Mouse (Mus musculus) CD4-positive naive resting alpha-beta T cell, adult 57 days (primary cell): ENCODE data around the gene Pde3b. TPM values are rescaled to one million over a fixed set of nuclear protein-coding genes. Genes with fewer than 3 reads are reported as not detected.

Source experiments
- total RNA-seq: library from RNA; stranded (reverse); gene quantifications from one replicate; pipeline ENCODE4 v1.2.4, GENCODE M21; 2023

Gene Pde3b
- total RNA-seq = 147 TPM

DNA sequence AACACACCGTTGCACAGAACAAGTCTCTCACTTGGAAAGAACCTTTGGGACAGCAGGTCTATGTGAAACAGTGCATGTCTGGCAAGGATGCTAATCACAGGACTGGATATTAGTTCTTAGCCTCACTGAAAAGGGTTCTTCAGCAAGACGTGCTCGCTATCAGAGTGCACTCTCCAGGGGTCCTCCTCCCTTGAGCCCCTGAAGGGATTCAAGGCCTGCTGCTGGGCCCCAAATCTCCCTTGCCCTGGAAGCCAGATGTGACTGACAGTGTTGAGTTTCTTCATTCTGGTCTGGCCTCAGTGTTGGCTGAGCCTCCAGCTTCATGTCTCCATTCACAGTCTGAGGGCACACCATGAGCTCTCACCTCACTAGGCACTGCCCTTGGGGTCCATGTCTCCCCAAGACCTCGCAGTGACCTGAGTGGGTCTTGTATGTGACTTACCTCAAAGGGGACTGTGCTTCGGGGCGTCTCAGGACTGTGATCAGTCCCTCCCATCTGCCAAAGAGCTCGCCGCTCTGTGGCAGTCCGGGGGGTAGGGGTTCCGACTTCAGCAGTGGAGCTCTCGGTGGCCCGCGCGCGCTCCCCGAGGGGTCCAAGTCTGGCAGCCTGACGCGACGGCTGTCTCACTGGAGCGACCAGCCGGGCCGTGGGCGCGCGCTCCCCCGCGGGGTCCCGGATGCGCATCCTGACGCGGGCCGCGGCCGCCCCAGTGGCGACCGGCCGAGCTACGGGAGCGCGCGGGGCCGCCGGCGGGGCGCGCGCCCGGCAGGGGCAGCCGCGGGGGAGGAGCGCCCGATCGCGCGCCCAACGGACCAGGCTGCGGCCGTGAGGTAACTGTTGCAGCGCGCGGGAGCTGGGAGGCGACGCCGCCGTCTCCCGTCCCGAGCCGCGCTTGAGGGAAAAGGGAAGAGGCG lies at the start of gene Pde3b:
Gene Pde3b (plus strand): TSS at position 861 of the 915 bp plus-strand sequence.

GRCm38 (mm10) chr7:114562531-114563241 lies 147.6 kb downstream of the Pde3b start, which contains the start of gene Cyp2r1:
Gene Cyp2r1 (minus strand): TSS chr7:114562972.

Other genes starting within 250 kb of the Pde3b start
- 80.8 TPM for gene Copb1, start 160.6 kb upstream of the Pde3b start, total RNA-seq
- gene Psma1, start 139.2 kb upstream of the Pde3b start, total RNA-seq = 81.6 TPM
- 2.6 TPM for gene Cyp2r1, start 147.7 kb downstream of the Pde3b start, total RNA-seq
- not detected for gene Calca, start 221.1 kb downstream of the Pde3b start, total RNA-seq